Mouse (Mus musculus): Measurements from ENCODE around the gene Map3k4.

The Map3k4 gene

GRCm38 (mm10) chr17:12318663-12319201 lies at the start of gene Map3k4:
Gene Map3k4, minus strand, starts transcription at chr17:12318796.
- peak in 1 of 2 experiments; percentile 82 for DNase-seq (ENCODE audit: low spot score in 2 of 2)

GRCm38 (mm10) chr17:12367373-12367930 lies 48.9 kb upstream of the Map3k4 start:
- peak; percentile 31 to 53 for DNase-seq (ENCODE audit: low spot score in 2 of 2)

GRCm38 (mm10) chr17:12364426-12364735 lies 45.8 kb upstream of the Map3k4 start:
- no peak for DNase-seq (ENCODE audit: low spot score in 2 of 2)

- DNase-seq (ENCODE audit: low spot score in 2 of 2), result no peak
Measured at GRCm38 (mm10) chr17:12363601-12364425, 45.2 kb upstream of the Map3k4 start.

- no peak for DNase-seq (ENCODE audit: low spot score in 2 of 2)
Measured at GRCm38 (mm10) chr17:12359876-12360275, 41.3 kb upstream of the Map3k4 start.

- DNase-seq (ENCODE audit: low spot score in 2 of 2), result no peak
Measured at GRCm38 (mm10) chr17:12352781-12353180, 34.2 kb upstream of the Map3k4 start.

- DNase-seq (ENCODE audit: low spot score in 2 of 2), result no peak
Measured at GRCm38 (mm10) chr17:12351564-12351963, 33.0 kb upstream of the Map3k4 start.

- DNase-seq (ENCODE audit: low spot score in 2 of 2), result no peak
Measured at GRCm38 (mm10) chr17:12347462-12347861, 28.9 kb upstream of the Map3k4 start.

- DNase-seq (ENCODE audit: low spot score in 2 of 2), result no peak
Measured at GRCm38 (mm10) chr17:12343702-12344376, 25.2 kb upstream of the Map3k4 start.

GRCm38 (mm10) chr17:12337156-12337555 lies 18.6 kb upstream of the Map3k4 start:
- no peak for DNase-seq (ENCODE audit: low spot score in 2 of 2)

GRCm38 (mm10) chr17:12336073-12336868 lies 17.7 kb upstream of the Map3k4 start:
- no peak for DNase-seq (ENCODE audit: low spot score in 2 of 2)

GRCm38 (mm10) chr17:12335115-12335514 lies 16.5 kb upstream of the Map3k4 start:
- DNase-seq (ENCODE audit: low spot score in 2 of 2), result no peak

GRCm38 (mm10) chr17:12327847-12328518 lies 9.4 kb upstream of the Map3k4 start:
- DNase-seq (ENCODE audit: low spot score in 2 of 2), result no peak

- no peak for DNase-seq (ENCODE audit: low spot score in 2 of 2)
Measured at GRCm38 (mm10) chr17:12319786-12320185, 1.2 kb upstream of the Map3k4 start.

GRCm38 (mm10) chr17:12317954-12318651 lies 493 bp downstream of the Map3k4 start:
- peak; percentile 57 to 70 for DNase-seq (ENCODE audit: low spot score in 2 of 2)

- no peak for DNase-seq (ENCODE audit: low spot score in 2 of 2)
Measured at GRCm38 (mm10) chr17:12317607-12317953, 1.0 kb downstream of the Map3k4 start.

GRCm38 (mm10) chr17:12316251-12316650 lies 2.3 kb downstream of the Map3k4 start:
- no peak for DNase-seq (ENCODE audit: low spot score in 2 of 2)

GRCm38 (mm10) chr17:12312248-12312647 lies 6.3 kb downstream of the Map3k4 start:
- no peak for DNase-seq (ENCODE audit: low spot score in 2 of 2)

- DNase-seq (ENCODE audit: low spot score in 2 of 2), result no peak
Measured at GRCm38 (mm10) chr17:12309493-12309892, 9.1 kb downstream of the Map3k4 start.

- no peak for DNase-seq (ENCODE audit: low spot score in 2 of 2)
Measured at GRCm38 (mm10) chr17:12309059-12309458, 9.5 kb downstream of the Map3k4 start.

Data from thymus, postnatal 10 days (tissue).